ENCODE assay signal across 23 mouse cellular contexts in the genomic region with DNA sequence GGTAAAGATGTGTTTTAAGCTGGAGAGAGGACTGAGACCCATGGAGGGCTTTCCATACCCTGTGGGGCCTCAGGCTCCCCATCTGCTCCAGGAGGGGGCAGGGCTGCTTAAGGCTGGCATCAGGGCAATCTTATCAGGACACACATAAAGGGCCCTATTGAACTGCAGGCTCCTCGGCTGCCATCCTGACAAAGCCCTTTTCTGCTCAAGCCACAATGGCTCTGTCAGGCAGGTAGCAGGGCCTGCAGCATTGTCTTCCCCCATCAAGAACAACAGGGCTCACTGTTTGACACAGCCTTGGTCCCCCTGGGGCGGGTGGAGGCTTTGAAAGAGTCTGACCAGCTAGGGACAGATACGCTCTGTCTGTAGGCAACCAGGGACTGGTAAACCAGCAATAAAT. TPM values are rescaled to one million over a fixed set of nuclear protein-coding genes. Genes with fewer than 3 reads are reported as not detected.
DNase-seq lines count a peak whose midpoint lies in the region; ATAC-seq and TF ChIP-seq lines count a peak whose summit lies in the region.
"Had no signal": no experiment of that assay in that cellular context is flagged by ENCODE, and none has a peak within 500 bp of the region (broad histone marks: within the 10 kb centered on the region; RNA-seq: fewer than 3 reads in every experiment).

No protein-coding gene starts in this region.

- no peaks in the 10 kb centered on the region for H3K9me3 ChIP-seq in hindbrain, embryonic 11.5 days (ENCODE audit: control insufficient read depth, low read length)
- no peaks in the 10 kb centered on the region for H3K9me3 ChIP-seq in hindbrain, postnatal 0 days (ENCODE audit: low read length)
- no peaks in the 10 kb centered on the region for H3K9me3 ChIP-seq in liver, embryonic 14.5 days (ENCODE audit: control insufficient read depth, low read length)
- no peaks in the 10 kb centered on the region for H3K9me3 ChIP-seq in liver, embryonic 12.5 days (replicated peaks)
- H3K9me3 ChIP-seq in stomach, postnatal 0 days (ENCODE audit: control insufficient read depth, low read length) = no peaks in the 10 kb centered on the region
- H3K9me3 ChIP-seq: liver, embryonic 13.5 days; megakaryocyte, embryonic 14.5 days had no signal

- no peak for TF ChIP-seq CTCF in hindbrain, postnatal 0 days (IDR thresholded peaks at IDR 0.05; ENCODE audit: low read depth)
- TF ChIP-seq CTCF in liver, embryonic 14.5 days (IDR thresholded peaks at IDR 0.05; ENCODE audit: low read depth) = 0 out of 2 replicates have a peak, but pooled peaks have one; percentile 4
- peak; percentile 27; the same call in 1 of the 2 replicates for TF ChIP-seq CTCF in stomach, postnatal 0 days (IDR thresholded peaks at IDR 0.05; ENCODE audit: low read depth)

- TF ChIP-seq EP300 in liver, embryonic 14.5 days (IDR thresholded peaks at IDR 0.05; ENCODE audit: low read depth) = no peak
- TF ChIP-seq EP300 in stomach, postnatal 0 days (optimal IDR thresholded peaks at IDR 0.05) = no peak

- H3K36me3 ChIP-seq in hindbrain, embryonic 11.5 days (ENCODE audit: control insufficient read depth, insufficient read depth, low read length) = no peaks in the 10 kb centered on the region
- H3K36me3 ChIP-seq in hindbrain, postnatal 0 days (ENCODE audit: insufficient read depth, low read length) = no peaks in the 10 kb centered on the region
- H3K36me3 ChIP-seq in liver, embryonic 14.5 days (replicated peaks; ENCODE audit: control insufficient read depth, insufficient read depth, low read depth) = no peaks in the 10 kb centered on the region
- H3K36me3 ChIP-seq in liver, embryonic 12.5 days = no peaks in the 10 kb centered on the region
- no peaks in the 10 kb centered on the region for H3K36me3 ChIP-seq in stomach, postnatal 0 days (ENCODE audit: control insufficient read depth, insufficient read depth, low read length)
- H3K36me3 ChIP-seq: liver, embryonic 13.5 days had no signal

- no peak overlapping the region for H3K27ac ChIP-seq in hindbrain, embryonic 11.5 days (ENCODE audit: low read depth, low read length)
- H3K27ac ChIP-seq in hindbrain, postnatal 0 days = no peak overlapping the region
- H3K27ac ChIP-seq in liver, embryonic 14.5 days = no peak overlapping the region
- H3K27ac ChIP-seq in liver, embryonic 12.5 days = no peak overlapping the region
- H3K27ac ChIP-seq in stomach, postnatal 0 days (replicated peaks) = no peak overlapping the region
- H3K27ac ChIP-seq: hindbrain, embryonic 14.5 days; liver, embryonic 13.5 days had no signal

- no peak overlapping the region for H3K4me3 ChIP-seq in hindbrain, embryonic 11.5 days (ENCODE audit: low read depth, low read length)
- H3K4me3 ChIP-seq in hindbrain, postnatal 0 days (ENCODE audit: low read length) = no peak overlapping the region
- H3K4me3 ChIP-seq in liver, embryonic 14.5 days (ENCODE audit: insufficient read depth in 1 of 2, low read depth in 2 of 2, low read length in 2 of 2) = no peak overlapping the region
- no peak overlapping the region for H3K4me3 ChIP-seq in liver, embryonic 12.5 days
- H3K4me3 ChIP-seq in stomach, postnatal 0 days (ENCODE audit: low read depth, low read length) = no peak overlapping the region
- H3K4me3 ChIP-seq: liver, embryonic 13.5 days; megakaryocyte, embryonic 14.5 days had no signal

- DNase-seq in cerebellum, adult 9-10 months = peak; percentile 15
- no peak for DNase-seq in cerebellum, postnatal 14 days
- DNase-seq in hindbrain, embryonic 11.5 days (ENCODE audit: low spot score) = peak; percentile 11
- DNase-seq in hindbrain, postnatal 0 days (ENCODE audit: low spot score) = no peak
- no peak for DNase-seq in liver, embryonic 14.5 days (ENCODE audit: low read depth in 3 of 3, low spot score in 3 of 3)
- no peak for DNase-seq in stomach, postnatal 0 days (ENCODE audit: low spot score)
- DNase-seq in lung, postnatal 10 days = no peak
- DNase-seq: adrenal gland, postnatal 25 days; embryo, embryonic 11 days; kidney, adult 2 months; kidney, postnatal 36 days; liver, embryonic 13.5 days; thymus, postnatal 36 days had no signal

- H3K4me2 ChIP-seq in hindbrain, embryonic 11.5 days (replicated peaks; ENCODE audit: low read depth, low read length) = no peak overlapping the region
- H3K4me2 ChIP-seq in hindbrain, postnatal 0 days (ENCODE audit: low read depth, low read length) = no peak overlapping the region
- no peak overlapping the region for H3K4me2 ChIP-seq in liver, embryonic 14.5 days (ENCODE audit: low read depth)
- H3K4me2 ChIP-seq in liver, embryonic 12.5 days = no peak overlapping the region
- H3K4me2 ChIP-seq in stomach, postnatal 0 days (replicated peaks; ENCODE audit: low read depth) = no peak overlapping the region
- H3K4me2 ChIP-seq: heart, embryonic 11.5 days; hindbrain, embryonic 14.5 days; liver, embryonic 13.5 days had no signal

- 34% methylated on average over 3 of the region's 3 CpGs for WGBS in hindbrain, embryonic 11.5 days
- 25% methylated on average over 3 of the region's 3 CpGs for WGBS in hindbrain, postnatal 0 days
- WGBS in liver, embryonic 14.5 days (ENCODE audit: insufficient replicate concordance) = 42% methylated on average over 3 of the region's 3 CpGs
- 55% methylated on average over 3 of the region's 3 CpGs for WGBS in liver, embryonic 12.5 days (ENCODE audit: insufficient replicate concordance)
- 65% methylated on average over 3 of the region's 3 CpGs for WGBS in stomach, postnatal 0 days

- no peak overlapping the region for H3K9ac ChIP-seq in hindbrain, embryonic 11.5 days (ENCODE audit: low read depth, low read length)
- no peak overlapping the region for H3K9ac ChIP-seq in hindbrain, postnatal 0 days (replicated peaks; ENCODE audit: low read length)
- H3K9ac ChIP-seq in liver, embryonic 14.5 days (replicated peaks) = no peak overlapping the region
- no peak overlapping the region for H3K9ac ChIP-seq in liver, embryonic 12.5 days
- no peak overlapping the region for H3K9ac ChIP-seq in stomach, postnatal 0 days (ENCODE audit: low read length)
- H3K9ac ChIP-seq: hindbrain, embryonic 14.5 days; liver, embryonic 13.5 days had no signal

- peaks cover 3% of the 10 kb centered on the region; the same call in 1 of the 2 replicates for H3K4me1 ChIP-seq in hindbrain, embryonic 11.5 days (replicated peaks; ENCODE audit: control insufficient read depth, insufficient read depth, low read length)
- 0 out of 2 replicates have a peak, but pooled peaks cover 4% of the 10 kb centered on the region for H3K4me1 ChIP-seq in hindbrain, postnatal 0 days (ENCODE audit: insufficient read depth, low read length)
- H3K4me1 ChIP-seq in liver, embryonic 14.5 days (replicated peaks; ENCODE audit: control insufficient read depth in 2 of 2, insufficient read depth in 2 of 2, low read length in 1 of 2) = no peaks in the 10 kb centered on the region
- H3K4me1 ChIP-seq in liver, embryonic 12.5 days = no peaks in the 10 kb centered on the region
- 0 out of 2 replicates have a peak, but pooled peaks cover 2% of the 10 kb centered on the region for H3K4me1 ChIP-seq in stomach, postnatal 0 days (replicated peaks; ENCODE audit: control insufficient read depth, insufficient read depth)
- H3K4me1 ChIP-seq: liver, embryonic 13.5 days had no signal

- peaks cover 5% of the 10 kb centered on the region; the same call in 1 of the 2 replicates for H3K27me3 ChIP-seq in hindbrain, embryonic 11.5 days (ENCODE audit: control insufficient read depth, insufficient read depth, low read length)
- no peaks in the 10 kb centered on the region for H3K27me3 ChIP-seq in hindbrain, postnatal 0 days (ENCODE audit: insufficient read depth, low read length)
- H3K27me3 ChIP-seq in liver, embryonic 14.5 days (ENCODE audit: control insufficient read depth, insufficient read depth, low read length) = peaks cover 12% of the 10 kb centered on the region
- H3K27me3 ChIP-seq in liver, embryonic 12.5 days (replicated peaks) = peaks cover 42% of the 10 kb centered on the region
- H3K27me3 ChIP-seq in stomach, postnatal 0 days (ENCODE audit: control insufficient read depth, insufficient read depth, low read length) = no peaks in the 10 kb centered on the region
- H3K27me3 ChIP-seq: CH12.LX had no signal

- ATAC-seq in hindbrain, embryonic 11.5 days (ENCODE audit: low FRiP score) = no peak
- no peak for ATAC-seq in hindbrain, postnatal 0 days
- no peak for ATAC-seq in liver, embryonic 14.5 days (ENCODE audit: insufficient read depth)
- no peak for ATAC-seq in liver, embryonic 12.5 days
- ATAC-seq in stomach, postnatal 0 days (ENCODE audit: low FRiP score, low TSS enrichment) = no peak
- ATAC-seq: forebrain, embryonic 14.5 days; lung, postnatal 0 days had no signal

RNA-seq across cellular contexts. Expression of a gene that starts 3.6 kb away (rescaled TPM):
- 0.96 and 1.6 TPM in 2 replicates for polyA plus RNA-seq in hindbrain, embryonic 11.5 days (2014; fragmentation: Nextera tagmentation; extraction: Ambion mirVana)
- 0.65 and 1.6 TPM in 2 replicates for total RNA-seq in hindbrain, postnatal 0 days (2014; rRNA removed)
- polyA plus RNA-seq in hindbrain, postnatal 0 days (2015; fragmentation: Nextera tagmentation; extraction: Ambion mirVana) = 0.38 and 0.47 TPM in 2 replicates
- polyA plus RNA-seq in liver, embryonic 14.5 days (2012; rRNA removed) = 0.02 and 0.04 TPM in 2 replicates
- not detected in 2 replicates for polyA plus RNA-seq in liver, embryonic 14.5 days (2014; fragmentation: Nextera tagmentation; extraction: Ambion mirVana)
- 0.13 and 0.26 TPM in 2 replicates for polyA plus RNA-seq in liver, embryonic 12.5 days (2016; fragmentation: Nextera tagmentation; extraction: Ambion mirVana)
- polyA plus RNA-seq in stomach, postnatal 0 days (2015; fragmentation: Nextera tagmentation; extraction: Ambion mirVana) = 29.2 and 30.0 TPM in 2 replicates
- total RNA-seq: gastrocnemius, adult 8-10 months; monocyte, adult 5-6 weeks had no signal
- polyA plus RNA-seq: neural tube, embryonic 14.5 days had no signal

Comparison
In these comparisons a context has a peak if more than half of its experiments do, and no peak if none do; other contexts are left out.
1. DNase-seq: peak in cerebellum, adult 9-10 months (single experiment) and hindbrain, embryonic 11.5 days (single experiment); none in cerebellum, postnatal 14 days (0 of 2), hindbrain, postnatal 0 days (single experiment), liver, embryonic 14.5 days (0 of 3), stomach, postnatal 0 days (single experiment) and lung, postnatal 10 days (single experiment).
2. RNA of a gene that starts 3.6 kb away (polyA plus RNA-seq): 29.2 to 30.0 TPM in stomach, postnatal 0 days; 0.96 to 1.6 TPM in hindbrain, embryonic 11.5 days, 0.38 to 0.47 TPM in hindbrain, postnatal 0 days, 0.13 to 0.26 TPM in liver, embryonic 12.5 days and 0.02 to 0.04 TPM in liver, embryonic 14.5 days; every median in the first group is over 10 times any median in the second.